Mouse (Mus musculus) spleen, postnatal 36 days (tissue): Measurements from ENCODE around the gene Slc17a2.
A peak's percentile ranks its signal among the peaks of the same experiment; 100 is the strongest.

Source experiments
- DNase-seq, 2 experiments: peaks; one replicate each; pipeline ENCODE4 v3.0.0; 2022; ENCODE audit warnings: low spot score in 2 of 2, mixed read lengths in 1 of 2

Gene Slc17a2

DNA sequence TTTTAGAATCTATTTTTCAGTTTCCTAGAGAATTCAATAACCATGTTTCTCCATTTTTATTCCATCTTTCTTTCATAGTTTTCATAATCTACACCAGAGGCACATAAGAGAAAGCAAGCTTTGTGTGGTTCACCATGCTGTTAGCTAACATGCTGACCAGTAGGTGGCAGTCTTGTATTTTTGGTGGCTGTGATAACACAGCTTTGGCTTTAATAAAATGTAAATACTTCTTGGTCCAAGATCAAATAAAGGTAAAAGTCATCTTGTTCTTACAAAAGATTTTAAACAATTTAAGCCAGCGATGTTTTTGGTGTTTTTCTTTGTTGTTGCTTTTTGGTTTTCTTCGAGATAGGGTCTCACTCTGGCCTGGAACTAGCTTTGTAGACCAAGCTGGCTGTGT lies 14.3 kb upstream of the Slc17a2 start:
- peak; percentile 30 to 40 for DNase-seq

DNA sequence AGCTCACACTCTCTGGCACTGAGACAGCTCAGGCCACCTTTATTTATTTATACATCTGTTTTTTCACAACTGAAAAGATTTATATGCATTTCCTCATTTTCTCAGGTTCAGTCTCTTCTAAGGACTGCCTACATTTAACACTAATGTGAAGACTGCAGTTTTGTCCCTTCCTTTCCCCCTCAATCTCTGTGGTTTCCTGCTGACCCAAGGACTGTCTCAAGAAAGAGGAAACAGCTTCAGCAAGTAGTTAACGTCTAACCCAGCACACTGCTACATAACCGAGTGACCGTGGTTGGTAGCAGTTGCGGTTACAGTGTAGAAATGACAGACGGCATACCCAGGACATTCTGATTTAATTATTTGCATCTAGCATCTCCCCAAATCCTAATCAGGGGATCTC lies 7.4 kb upstream of the Slc17a2 start:
- peak; percentile 33 to 45 for DNase-seq

- DNase-seq = no peak
Measured at GRCm38 (mm10) chr13:23804532-23804931, 2.3 kb upstream of the Slc17a2 start.

DNA sequence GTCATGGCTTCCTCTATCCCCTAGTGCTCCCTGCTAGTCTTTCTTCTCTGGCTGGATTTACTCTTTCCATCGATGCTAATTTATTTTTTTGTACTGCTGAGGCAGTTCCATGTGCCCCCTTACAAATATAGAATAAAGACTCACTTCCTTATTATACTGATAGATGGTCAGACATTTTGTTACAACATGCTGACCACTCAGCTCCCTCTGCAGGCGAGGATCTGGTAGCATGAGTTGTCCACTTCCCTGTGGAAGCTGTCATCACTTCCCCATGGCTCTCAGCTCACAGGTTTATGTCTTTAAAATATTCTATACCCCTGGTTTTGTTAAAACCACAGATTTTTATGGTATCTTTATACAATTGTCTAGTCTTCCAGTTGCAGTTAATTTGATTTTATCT lies 9.4 kb downstream of the Slc17a2 start:
- no peak for DNase-seq

GRCm38 (mm10) chr13:23820179-23820940 lies 13.6 kb downstream of the Slc17a2 start:
- DNase-seq = no peak

GRCm38 (mm10) chr13:23822213-23822612 lies 15.4 kb downstream of the Slc17a2 start:
- DNase-seq = no peak

GRCm38 (mm10) chr13:23826606-23827005 lies 19.8 kb downstream of the Slc17a2 start:
- no peak for DNase-seq

- DNase-seq = peak in 1 of 2 experiments; percentile 15
Measured at GRCm38 (mm10) chr13:23833053-23833452, 26.3 kb downstream of the Slc17a2 start.

- DNase-seq = no peak
Measured at GRCm38 (mm10) chr13:23834836-23835235, 28.0 kb downstream of the Slc17a2 start.

GRCm38 (mm10) chr13:23836630-23837029 lies 29.8 kb downstream of the Slc17a2 start:
- DNase-seq = no peak

- no peak for DNase-seq
Measured at GRCm38 (mm10) chr13:23839308-23839707, 32.5 kb downstream of the Slc17a2 start, which contains the start of gene Slc17a3. Slc17a3 (plus strand) TSS chr13:23839434.

DNA sequence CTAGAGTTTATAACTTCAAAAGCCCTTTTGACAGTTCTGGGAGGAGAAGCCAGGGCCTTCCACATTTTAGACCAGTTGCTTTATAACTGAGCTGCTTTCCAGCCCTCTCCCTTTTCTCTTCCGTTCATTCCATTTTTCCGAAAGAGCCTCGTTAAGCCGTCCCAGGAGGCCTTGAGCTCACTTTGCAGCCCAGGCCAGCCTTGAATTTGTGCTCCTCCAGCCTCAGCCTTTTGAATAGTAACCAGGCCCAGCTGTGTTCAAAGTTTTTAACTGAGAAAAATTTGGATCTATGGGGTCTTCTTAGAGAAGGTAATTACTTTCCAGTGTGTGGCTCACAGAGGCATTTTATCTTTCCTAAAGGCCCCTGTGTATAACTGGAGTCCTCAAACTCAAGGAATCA lies 39.1 kb downstream of the Slc17a2 start:
- DNase-seq = no peak

- no peak for DNase-seq
Measured at GRCm38 (mm10) chr13:23849299-23849698, 42.5 kb downstream of the Slc17a2 start.

DNA sequence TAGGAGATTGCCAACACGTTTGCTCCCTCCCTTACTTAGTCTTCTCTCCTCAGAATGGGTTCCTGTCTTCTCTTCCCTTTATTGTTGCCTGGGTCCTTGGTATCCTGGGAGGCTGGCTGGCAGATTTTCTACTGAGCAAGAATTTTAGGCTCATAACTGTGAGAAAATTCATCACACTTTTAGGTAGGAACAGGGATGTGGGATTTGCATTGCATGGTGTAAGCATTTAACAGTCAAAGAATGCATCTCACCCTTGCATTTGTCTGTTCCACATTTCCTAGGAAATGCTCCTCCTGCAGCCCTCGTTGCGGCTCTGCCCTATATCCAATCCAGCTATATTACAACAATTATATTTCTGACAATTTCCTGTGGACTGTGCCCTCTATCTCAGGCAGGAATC lies 49.6 kb downstream of the Slc17a2 start:
- DNase-seq = no peak

DNA sequence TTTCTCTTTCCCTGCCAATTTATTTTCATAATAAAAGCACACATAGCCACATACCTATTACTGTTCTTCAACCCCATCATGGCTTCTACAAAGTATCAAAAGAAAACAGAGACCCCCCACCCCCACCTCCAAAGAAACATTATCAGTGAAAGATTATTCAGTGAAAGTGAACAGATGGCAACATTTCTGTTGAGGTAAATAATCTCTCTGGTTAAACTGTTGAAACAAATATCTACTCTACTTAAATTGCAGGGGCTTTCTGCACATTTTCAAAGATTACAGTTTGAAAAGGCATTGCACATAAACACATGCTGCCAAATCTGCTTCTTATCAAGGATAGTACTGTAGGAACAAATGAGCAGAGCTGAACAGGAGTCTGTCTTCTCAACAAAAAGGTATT lies 55.0 kb downstream of the Slc17a2 start:
- no peak for DNase-seq

- DNase-seq = no peak
Measured at GRCm38 (mm10) chr13:23864711-23865110, 57.9 kb downstream of the Slc17a2 start.

DNA sequence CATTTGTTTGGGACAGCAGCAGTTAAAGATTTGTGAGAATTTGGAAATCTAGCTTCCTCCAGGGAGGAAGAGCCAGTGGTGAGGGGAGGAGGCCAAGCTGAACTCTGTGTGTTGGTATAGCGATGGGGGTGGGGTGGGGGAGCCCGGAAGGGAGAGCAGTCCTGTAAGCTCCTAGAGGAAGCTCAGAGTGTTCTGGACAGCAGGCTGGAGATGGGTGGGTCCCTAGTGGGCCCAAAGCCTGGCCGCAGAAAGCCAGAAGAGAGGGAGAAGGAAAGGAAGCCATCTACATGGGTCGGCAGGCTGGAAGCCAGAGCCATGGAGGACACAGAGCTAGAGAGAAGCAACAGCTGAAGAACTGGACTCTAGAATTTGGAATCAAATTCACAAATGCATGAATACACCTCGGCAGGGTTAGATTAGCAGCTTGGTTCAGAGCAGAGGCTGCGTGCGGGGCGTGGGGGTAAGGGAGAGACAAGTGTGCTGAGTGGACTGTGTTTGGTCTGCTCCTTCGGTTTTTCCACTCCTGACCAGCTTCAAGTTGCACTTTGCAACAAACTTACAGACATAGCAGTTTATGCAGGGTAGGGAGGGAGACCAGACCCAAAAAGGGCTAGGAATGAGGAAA lies 59.4 kb downstream of the Slc17a2 start:
- DNase-seq = no peak

DNA sequence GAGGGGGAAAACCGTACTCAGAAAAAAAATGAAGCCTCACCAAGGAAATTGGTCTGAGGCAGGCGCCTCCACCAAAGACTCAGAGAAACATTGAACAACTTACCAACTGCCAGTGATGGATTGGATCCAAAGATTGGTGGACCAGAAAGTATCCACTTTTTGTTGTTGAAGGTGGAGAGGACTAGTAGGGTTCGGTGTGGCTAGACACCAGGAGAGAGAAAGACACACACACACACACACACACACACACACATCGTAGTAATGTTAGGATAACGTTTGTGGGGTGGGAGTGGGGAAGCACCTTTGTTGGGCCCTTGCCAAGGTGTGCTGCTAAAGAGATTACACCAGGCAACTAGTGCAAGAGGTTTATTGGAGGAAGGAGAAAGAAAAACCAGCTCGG lies 60.2 kb downstream of the Slc17a2 start:
- DNase-seq = no peak

GRCm38 (mm10) chr13:23867405-23867804 lies 60.6 kb downstream of the Slc17a2 start, which contains the start of gene Slc17a1:
Slc17a1 (plus strand) TSS chr13:23867750.
- DNase-seq = no peak

GRCm38 (mm10) chr13:23868790-23869533 lies 62.2 kb downstream of the Slc17a2 start:
- DNase-seq = no peak

DNA sequence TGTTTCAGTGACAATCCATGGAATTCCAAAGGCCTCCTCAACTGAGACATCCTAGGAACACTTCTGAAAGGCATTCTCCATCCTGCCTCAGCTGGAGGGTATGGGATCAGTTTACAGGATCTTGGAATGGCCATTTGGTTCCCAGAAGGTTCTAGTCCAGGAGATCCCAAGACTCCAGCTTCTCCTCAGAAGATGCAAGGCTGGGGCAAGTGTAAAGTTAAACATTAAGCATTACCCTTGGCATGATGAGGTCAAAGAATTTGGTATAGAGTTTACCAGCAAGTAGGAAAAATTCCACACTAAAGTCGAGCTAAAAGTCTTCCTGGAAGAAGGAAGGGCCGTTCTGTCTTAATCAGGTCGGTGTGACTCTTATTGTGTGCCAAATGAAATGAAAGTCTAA lies 63.2 kb downstream of the Slc17a2 start:
- no peak for DNase-seq

DNA sequence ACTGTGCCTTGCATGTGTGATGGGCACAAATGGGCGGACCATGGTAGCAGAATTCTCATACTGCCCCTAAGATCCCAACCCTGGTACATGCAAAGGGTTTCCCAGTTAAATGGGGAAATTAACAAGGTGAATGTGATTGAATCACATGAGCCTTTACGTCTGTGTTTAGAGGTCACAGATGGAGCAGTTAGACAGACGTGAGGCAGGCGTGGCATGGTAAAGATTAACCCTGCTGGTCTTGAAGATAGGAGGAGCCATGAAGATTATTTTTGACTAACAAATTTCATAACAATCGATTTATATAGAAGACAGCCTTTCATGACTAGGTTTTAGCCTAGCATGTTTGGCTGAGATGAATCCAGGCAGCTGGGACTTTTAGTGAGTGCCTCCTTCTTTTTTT lies 66.3 kb downstream of the Slc17a2 start:
- DNase-seq = no peak
